Mouse (Mus musculus) brain, adult 2 months (tissue): Measurements from ENCODE around the gene Ptpn5.

ENCODE experiments used
- DNase-seq: peaks from one replicate; pipeline ENCODE4 v3.0.0; 2011; ENCODE audit warnings: low read depth, low spot score

The Ptpn5 gene

DNA sequence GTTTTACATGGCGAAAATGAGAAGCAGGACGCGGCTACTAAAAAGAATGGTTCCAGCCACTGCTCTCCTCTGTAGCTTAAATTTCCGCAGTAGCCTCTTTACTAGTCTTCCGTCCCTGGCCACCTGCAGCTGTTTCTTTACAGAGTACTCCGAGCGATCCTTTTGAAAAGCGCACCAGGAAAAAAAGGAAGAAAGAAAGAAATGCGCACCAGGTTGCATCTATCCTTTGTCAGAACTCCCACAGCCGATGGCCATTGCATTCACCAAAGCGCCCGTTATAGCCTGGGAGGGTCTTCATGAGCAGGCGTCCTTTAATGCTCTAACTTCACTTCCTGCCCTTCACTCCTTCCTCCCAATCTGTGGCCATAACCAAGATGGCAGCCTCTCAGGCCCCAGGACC, at the start of gene Ptpn5:
TSS of gene Ptpn5 (minus strand) at position 354 of the 400 bp plus-strand sequence.
- no peak for DNase-seq

DNA sequence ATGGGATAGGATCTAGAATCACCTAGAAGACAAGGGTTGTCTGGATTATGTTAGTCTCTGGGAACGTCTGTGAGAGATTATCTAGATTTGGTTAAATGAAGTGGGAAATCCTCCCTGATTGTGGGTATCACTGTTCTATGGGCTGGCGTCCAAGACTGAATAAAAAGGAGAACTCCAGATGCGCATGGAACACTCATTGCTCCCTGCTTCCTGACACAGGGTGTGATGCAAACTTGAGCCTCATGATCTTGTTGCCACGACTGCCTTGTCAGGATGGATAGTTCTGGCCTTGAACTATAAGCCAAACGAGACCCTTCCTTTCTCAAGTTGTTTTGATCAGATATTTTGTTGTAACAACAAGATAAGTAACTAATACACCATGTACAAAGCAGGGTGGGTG, 37.3 kb upstream of the Ptpn5 start:
- no peak for DNase-seq

DNA sequence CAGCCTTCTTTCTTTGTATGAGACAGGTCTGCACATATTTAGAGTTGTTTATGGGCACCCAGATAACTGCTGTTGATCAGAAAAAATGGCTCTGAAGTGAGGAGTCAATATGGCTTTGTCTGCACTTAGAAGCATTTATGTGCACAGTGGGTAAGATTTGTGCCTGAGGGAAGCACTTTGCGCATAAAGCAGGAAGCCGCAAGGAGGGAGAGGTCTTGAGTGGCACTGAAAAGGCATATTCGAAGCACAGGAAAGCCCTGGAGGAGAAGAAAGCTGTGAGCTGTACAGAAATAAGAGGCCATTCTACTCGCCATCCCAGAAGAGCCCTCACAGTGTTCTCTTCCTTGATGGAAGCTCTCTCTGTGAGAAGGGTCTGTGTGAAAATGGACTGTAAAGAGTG, 31.5 kb upstream of the Ptpn5 start:
- no peak for DNase-seq

DNA sequence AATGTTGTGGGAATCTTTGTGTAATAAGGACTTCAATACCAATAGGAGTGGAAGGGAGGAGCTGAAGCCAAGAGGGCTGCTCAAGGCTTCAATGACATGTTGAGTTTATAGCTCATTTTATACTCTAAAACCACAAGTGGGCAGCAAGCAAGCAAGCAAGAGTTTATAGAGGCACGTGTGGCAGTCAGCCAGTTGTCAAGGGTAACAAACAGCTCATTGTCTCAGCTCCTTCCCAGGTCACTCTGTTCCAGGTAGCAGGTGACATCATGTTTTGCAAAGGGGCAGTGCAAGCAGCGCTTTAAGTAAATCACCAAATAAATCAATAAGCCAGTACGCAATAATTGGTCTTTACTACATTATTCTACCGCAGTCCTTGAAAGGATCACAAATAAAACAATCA, 29.7 kb upstream of the Ptpn5 start:
- no peak for DNase-seq

DNA sequence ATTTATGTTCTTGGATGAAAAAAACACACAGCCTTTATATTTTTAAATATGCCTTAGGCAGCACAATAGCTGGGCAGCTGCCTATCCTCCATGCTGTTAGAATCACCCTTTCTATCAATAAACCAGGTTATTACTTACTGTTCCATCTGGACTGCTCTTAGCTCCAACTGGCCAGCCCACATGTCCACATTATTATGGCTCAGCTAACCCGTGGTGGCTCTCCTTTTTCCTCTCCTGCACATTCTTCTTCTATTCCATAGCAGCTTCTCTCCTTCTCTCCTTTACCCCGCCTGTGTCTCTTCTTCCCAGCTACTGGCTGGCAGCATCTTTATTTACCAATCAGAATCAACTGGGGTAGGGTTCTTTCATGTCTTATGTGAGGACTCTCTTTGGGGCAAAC, 25.0 kb upstream of the Ptpn5 start:
- peak; percentile 50 for DNase-seq

DNA sequence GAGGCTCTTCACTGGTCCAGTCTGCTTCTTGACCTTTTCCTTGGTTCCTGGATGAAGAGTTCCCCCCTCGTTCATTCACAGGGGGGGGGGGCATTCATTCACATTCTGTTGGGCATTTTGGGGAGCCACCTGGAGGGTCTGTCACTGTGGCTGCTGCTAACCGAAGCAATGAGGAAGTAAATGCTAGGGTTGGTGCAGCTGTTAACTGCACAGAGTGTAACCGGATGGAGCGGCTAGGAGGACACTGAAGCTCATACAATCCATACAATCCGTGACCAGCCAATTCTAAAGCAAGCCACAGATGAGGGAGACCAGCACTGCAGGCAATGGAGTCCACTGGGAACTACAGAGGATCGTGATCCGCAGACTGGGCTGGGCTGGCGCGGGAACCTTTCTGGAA, 24.3 kb upstream of the Ptpn5 start:
- no peak for DNase-seq

DNA sequence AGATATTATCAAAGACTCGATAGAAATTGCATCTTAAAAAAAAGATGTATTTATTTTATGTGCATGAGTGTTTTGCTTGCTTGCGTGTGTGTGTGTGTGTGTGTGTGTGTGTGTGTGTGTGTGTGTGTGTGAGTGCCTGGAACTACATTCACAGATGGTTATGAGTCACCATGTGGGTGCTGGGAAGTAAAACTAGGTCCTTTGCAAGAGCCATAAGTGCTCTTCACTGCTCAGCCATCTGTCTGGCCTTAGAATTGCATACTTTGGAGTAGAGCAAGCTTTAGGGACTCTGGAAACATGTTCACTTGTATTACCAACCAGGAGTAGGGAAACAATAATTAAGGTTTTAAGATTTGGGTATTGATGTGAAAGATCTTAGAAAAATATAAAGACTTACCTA, 22.4 kb upstream of the Ptpn5 start:
- peak; percentile 87 for DNase-seq

DNA sequence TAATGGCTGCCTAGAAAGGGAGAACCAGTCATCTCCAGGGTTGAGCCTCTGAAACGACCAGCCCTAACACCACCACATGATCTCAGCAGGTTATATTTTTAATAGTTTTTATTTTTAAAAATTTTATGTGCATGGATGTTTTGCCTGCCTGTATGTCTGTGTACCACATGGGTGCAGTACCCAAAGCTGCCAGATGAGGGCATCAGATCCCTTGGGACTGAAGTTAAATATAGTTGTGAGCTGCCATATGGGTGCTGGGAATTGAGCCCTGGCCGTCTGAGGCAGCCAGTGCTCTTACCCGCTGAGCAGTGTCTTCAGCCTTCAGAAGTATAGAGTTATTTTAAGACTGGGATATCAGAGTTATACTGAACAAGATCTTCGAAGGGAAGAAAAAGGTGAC, 21.9 kb upstream of the Ptpn5 start:
- no peak for DNase-seq

DNA sequence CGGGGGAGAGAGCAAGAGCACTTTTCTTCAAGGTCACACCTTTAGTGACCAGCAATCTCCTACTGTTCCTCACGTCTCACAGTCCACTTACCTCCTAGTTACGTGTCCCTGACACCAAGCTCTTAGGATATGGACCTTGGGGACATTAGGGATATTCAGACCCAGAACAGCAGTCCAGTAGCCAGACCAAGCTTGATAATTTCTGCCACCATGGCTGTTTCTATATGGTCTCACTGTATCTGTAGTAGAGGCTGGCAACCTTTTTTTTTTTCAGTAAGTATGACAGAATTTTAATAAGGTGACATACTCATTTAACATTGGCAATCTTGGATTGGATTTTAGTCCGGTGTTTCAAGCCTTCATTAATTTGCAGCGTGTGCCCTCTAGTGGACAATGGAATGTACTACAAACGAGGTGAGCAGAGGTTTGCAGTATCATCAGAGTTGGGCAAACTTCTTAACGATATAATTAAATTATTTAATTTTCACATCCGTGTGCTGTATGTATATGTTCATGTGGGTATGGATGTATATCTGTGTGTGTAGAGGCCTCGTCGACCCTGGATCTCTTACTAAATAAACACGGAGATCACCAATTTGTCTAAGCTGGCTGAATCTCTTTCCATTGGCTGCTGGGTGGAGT, 17.1 kb upstream of the Ptpn5 start:
- DNase-seq, result peak; percentile 71

DNA sequence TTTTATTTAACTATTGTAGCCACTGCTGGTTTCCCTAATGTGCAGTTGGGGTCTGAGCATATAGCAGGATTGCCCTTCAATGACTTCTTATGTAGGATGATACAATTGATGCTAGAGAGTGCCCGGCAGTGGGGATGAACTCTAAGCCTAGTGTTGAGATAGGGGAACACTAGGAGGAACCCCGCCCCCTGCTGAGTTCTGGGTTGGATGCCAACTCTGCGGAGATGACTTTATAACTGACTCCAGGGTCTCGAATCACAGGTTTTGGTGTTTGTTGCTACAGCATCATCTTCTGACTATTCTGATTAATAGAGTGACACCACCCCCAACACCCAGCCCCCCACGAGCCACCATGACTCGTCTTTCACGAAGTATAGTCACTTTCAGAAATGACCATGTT, 14.8 kb upstream of the Ptpn5 start:
- no peak for DNase-seq

DNA sequence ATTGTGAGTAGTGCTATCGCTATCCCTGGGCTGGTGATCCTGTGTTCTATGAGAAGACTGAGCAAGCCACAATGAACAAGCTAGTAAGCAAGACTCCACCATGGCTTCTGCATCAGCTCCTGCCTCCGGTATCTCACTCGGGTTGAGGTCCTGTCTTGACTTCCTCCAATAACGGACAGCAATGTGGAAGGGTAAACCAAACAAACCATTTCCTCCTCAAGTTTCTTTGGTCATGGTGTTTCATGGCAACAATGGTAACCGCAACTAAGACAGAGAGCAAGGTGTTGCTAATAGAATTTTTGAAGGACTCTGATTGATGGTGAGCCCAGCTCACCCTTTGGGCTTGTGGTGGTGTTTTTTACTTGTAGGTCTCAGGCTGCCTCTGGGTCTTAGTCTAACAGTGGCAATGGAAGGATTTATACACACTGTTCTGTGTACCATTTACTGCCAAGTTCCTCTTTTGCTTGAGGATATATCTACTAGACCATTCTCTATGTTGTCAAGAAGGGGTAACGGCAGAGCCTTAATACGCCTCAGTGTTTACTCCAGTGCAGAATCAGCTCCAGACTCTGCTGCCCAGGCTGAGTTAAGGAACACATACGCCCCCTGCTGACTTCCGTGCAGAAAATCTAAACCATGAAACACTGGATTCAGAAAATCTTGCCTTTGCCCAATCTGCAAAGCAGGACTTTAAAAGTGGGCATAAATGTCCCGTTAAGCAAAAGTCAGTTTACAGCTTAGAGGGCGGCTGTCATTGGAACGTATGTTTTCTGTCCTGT, 12.7 kb upstream of the Ptpn5 start:
- DNase-seq, result peak; percentile 77

DNA sequence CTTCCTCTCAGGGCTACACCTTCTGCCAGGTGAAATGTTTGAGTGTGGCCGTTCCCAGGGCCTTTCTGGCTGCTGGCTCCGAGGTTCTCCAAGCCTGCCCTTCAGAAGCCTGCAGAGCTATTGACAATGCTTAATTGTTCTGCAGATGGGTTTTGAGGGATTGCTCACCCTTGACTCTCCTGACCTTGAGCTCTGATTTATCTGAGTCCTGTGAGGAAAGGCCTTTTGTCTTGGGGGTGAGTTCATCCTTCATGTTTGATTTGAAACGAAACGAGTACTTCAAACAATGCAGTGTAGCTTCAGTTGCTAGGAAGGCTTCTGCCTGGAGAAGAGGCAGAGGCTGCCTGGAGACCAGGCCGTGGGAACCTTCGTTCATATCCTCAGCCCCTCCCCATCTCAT, 10.8 kb upstream of the Ptpn5 start:
- DNase-seq, result no peak

DNA sequence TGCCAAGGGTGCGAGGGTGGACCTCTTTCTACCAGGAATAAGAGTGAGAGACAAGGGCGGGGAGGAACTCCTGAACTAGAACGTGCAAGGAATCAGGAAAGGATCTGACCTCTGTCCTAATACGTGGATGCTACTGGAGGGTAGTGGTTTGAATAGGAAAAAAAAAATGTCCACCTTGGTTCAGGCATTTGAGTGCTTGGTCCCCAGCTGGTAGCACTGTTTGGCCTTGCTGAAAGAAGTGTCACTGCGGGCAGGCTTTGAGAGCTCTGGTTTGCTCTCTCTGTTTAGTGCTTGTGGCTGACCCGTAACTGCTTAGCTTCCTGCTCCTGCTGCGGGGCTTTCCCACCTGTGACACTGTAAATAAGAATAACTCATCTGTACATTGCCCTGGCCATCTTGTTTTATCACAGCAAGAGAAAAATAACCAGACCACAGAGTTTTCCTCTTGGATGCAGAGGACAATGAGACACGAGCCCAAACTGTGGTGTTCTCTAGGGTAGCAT, 6.4 kb upstream of the Ptpn5 start:
- no peak for DNase-seq

DNA sequence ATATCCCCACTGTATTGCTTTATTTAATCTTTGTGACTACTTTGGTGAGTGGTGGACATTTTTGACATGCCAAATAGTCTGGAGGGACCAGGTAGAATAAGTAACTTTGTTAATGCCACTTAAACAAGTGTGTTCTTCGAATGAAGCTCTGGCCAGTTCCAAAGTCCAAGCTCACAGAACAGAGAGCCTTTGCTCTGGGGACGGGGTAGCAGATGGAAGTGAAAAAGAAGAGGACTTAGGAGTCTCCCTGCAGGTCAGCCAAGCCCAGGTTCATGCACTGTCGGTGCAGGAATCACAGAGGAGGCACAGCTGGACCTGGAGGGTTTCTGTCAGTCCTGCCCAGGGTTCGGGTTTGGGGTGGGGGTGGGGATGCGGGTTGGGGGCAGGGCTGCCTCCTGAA, 1.1 kb upstream of the Ptpn5 start:
- no peak for DNase-seq

DNA sequence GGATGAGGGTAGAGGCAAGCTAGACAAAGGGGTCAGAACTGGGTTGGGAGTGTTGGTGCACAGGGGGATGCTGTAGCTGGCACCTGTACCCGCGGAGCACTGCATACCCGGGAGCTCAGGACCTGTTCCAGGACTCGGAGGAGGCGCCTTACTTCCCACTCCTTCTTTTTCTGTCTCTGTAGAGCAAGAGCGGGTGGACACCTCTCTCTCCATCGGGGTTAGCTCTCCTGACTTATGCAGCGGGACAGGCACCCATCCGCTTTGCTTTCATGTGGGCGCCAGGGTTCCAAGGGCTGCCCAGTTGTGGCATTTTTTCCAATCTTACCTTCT, 588 bp downstream of the Ptpn5 start:
- peak; percentile 71 for DNase-seq

DNA sequence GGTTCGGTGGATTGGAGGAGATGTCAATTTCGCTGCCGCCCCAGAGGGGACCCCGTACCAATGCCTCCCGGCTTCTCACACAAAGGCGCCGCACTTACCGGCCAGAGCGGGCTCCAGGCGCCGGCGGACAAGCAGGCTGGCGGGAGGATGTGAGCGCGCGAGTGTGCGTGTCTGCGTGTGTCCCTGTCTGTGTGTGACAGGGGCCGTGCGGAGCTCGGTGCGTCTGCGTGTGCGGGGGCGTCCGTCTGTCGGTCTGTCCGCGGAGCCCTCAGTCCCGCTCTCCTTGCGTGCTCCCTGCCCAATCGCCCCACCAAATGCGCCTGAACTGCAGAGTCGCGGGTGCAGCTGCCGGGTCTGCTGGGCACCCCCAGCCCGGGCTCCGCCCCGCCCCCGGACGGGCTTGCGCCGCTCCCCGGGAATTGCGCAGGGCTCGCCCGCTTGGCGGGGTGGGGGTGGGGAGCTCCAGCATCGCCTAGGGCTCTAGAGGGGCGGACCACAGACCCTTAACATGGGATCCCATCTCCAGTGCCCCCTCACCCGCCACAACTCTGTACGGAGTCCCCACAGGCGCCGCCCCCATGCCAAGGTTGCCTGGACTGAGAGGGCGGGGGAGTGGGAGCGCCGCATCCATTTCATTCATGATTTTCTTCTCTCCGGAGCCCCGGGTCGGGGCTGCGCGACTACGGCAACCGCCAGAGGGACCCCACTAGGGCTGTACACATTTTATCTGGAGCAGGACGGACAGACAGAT, 1.1 kb downstream of the Ptpn5 start:
- DNase-seq, result peak; percentile 79

DNA sequence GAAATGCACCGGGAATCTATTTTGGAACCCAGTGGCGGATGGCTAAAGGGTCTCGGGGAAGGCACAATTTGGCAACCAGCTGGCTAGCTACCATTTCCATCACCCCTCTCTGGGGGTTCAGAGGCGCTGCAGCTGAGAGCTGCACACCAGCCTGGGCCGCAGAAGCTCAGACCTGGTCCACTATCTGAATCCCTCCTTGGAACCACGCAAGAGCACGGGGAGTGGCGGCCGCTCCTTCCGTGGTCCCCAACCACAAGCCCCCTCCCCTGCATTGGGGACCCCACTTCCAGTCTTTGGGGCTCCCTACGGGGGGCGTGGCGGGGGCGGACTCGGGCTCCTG, 1.7 kb downstream of the Ptpn5 start:
- no peak for DNase-seq

DNA sequence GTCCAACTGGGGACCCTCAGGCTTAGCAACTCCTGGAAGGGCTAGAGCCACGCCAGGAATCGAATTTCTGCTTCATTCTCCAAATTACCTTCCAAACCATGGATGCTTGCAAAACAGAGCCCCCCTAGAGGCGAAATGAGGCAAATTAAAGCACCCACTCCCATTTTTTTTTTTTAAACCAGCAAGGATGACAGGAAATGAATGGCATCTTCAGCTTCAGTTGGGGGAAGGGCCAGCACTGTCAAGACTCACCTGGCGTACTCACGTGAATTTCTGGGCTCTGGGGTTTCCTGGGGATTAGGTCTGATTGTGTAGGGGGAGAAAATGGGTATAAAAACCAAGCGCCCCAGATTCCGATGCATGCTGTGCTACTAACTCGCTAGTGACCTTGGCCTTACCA, 2.2 kb downstream of the Ptpn5 start:
- DNase-seq, result no peak

DNA sequence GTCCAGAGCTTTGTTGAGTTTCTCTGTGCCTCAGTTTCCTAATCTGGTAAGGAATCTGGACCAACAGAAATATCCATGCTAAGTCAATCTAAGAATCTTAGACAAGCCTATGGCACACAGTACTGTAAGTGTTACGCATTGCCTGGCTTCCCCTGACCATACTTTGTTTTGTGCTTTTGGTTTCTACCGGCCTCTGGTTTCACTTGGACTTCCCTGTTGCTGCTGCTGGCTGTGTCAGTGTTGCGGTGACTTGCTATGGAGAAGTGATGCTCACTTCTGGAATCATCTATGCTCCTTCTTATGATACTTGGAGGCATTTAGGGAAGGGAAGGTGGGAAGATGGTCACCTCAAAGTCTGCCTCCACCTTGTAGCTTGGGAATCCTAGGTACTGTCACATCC, 11.5 kb downstream of the Ptpn5 start:
- no peak for DNase-seq

DNA sequence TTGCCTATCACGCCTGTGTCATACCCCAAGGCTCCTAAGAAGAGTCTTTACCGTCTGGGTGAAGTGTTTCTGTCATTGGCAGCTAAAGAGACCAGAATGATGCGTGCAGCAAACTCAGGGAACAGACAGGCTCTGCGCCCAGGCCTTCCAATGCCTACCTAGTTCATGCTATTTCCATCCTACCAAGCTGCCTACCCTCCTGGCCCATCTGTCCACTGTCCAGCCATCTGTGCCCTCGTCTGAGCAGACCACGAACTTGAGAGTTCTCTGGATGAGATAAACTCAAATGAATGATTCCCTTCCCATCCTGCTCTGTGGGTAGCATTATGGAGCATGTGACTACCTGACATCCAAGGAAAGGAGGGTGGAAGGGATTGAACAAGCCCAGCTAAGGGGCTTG, 16.8 kb downstream of the Ptpn5 start:
- DNase-seq, result peak; percentile 91

DNA sequence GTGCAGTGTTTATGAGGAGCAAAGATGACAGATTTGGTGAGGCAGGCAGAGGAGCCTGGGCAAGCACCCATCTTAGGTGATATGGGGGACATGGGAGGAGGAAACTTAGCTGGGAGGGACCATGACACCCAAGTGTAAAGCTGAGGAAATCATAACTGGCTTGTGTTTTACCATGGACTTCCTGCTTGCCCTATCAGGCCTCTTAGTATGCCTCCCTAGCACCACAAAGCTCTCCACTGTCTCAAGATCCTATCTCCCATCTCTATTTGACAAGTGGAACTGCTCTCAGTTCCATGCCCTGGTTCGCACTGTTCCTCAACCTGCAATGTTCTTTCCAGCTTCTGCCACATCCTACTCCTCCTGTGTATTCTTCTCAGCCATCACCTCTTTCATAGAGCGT, 18.0 kb downstream of the Ptpn5 start:
- no peak for DNase-seq

DNA sequence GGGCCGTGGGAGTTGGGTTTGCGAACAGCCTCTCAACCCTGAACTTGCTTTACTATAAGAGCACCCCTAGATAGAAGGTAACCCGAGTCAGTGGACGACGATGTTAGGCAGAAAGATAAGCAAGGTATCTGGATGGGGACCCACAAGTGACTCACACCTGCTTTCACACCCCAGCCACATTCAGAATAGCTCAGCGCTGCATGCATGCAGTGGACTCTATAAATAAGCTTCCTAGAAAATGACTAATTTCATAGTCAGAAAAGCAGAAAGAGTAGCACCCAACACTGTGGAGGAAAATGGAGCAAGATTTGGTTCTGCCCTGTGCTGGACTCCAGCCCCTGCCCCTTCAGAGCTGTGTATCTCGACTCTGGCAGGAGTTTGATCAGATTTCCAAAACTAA, 20.1 kb downstream of the Ptpn5 start:
- peak; percentile 84 for DNase-seq

DNA sequence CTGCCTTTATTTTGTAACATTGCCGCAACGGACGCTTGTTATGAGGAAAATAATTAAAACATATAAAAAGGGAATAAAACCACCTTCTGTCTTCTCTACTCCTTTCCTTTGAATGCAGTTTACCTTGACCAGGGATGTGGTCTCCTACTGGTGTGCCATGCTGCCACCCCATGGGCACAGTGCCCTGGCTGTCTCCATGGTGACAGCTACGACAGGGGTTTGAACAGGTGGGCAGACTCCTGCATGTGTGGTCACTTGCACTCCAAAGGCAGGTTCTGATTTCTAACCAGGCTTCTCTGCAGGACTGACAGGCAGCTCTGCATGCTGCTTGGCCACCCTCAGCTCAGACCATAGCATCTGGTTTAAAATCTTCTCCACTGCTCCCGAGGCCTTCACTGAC, 21.4 kb downstream of the Ptpn5 start:
- no peak for DNase-seq
